Mouse (Mus musculus) Patski (cell line): ENCODE measurements around the gene Amotl1. TPM values are rescaled to one million over a fixed set of nuclear protein-coding genes. Genes with fewer than 3 reads are reported as not detected.

Source experiments
- ATAC-seq: fragments of 100-300 bp; one replicate; pipeline ENCODE4 v1.8.0; 2021
- CTCF ChIA-PET: fragments of 350-600 bp; sonication (Branson Sonifier 250); formaldehyde crosslinking; loops from one replicate; lab custom pipeline; 2022; ENCODE audit warnings: inconsistent platforms; lab: Charles Lee
- POLR2A ChIA-PET: fragments of 350-600 bp; sonication (Branson Sonifier 250); formaldehyde crosslinking; loops from one replicate; lab custom pipeline; 2022; ENCODE audit warnings: antibody characterized with exemption, inconsistent platforms; lab: Charles Lee
- DNase-seq: peaks from one replicate; pipeline ENCODE4 v3.0.0-alpha.2; 2011; ENCODE audit warnings: low read depth, low spot score
- H3K27me3 ChIP-seq: fragments of 371-371 bp; one replicate; pipeline ENCODE4 v1.5.1; 2021
- CTCF ChIP-seq: fragments of 100-300 bp; IDR thresholded peaks from one replicate; pipeline ENCODE4 v1.5.1; 2021
- in situ Hi-C: fragments of 300-500 bp; cut with MboI; formaldehyde crosslinking; loops from 3 replicates; pipeline ENCODE4 v1.11.1; 2018; ENCODE audit warnings: low pct_unique_long_range_greater_than_20kb, mixed read lengths
- polyA plus RNA-seq: library from polyadenylated mRNA; unstranded; gene quantifications from one replicate; pipeline ENCODE4 v1.2.3, GENCODE M21; 2021

The Amotl1 gene
- polyA plus RNA-seq, 1 experiment from 2014 or later, result 44.1 TPM

- no peak for TF ChIP-seq CTCF
- no peaks in the 10 kb centered on the region for H3K27me3 ChIP-seq
- POLR2A ChIA-PET, result no interaction called here
- DNase-seq, result no peak
- CTCF ChIA-PET, result interaction anchor here (1.0 to 1.7 kb wide), 4 partner anchors 19 to 35 kb away, joined by 3 read pairs; no protein-coding TSS in a partner anchor
- no peak for ATAC-seq
- in situ Hi-C loops, result no loop called here
Measured at GRCm38 (mm10) chr9:14559996-14560395, 84.9 kb downstream of the Amotl1 start.

- CTCF ChIA-PET, result interaction anchor here (1.0 to 1.7 kb wide), 2 partner anchors 19 to 34 kb away, joined by 3 read pairs; no protein-coding TSS in a partner anchor
- ATAC-seq (peak; percentile 68), DNase-seq (no peak)
- POLR2A ChIA-PET, result no interaction called here
- H3K27me3 ChIP-seq, result no peaks in the 10 kb centered on the region
- no peak for TF ChIP-seq CTCF
- in situ Hi-C loops, result no loop called here
Measured at GRCm38 (mm10) chr9:14559430-14559829, 85.4 kb downstream of the Amotl1 start.

- in situ Hi-C loops, result no loop called here
- no peaks in the 10 kb centered on the region for H3K27me3 ChIP-seq
- no peak for DNase-seq
- TF ChIP-seq CTCF, result no peak
- no peak for ATAC-seq
- ChIA-PET CTCF (interaction anchor here (1.0 to 1.6 kb wide), 2 partner anchors 35 to 141 kb away, joined by 3 to 4 read pairs; no protein-coding TSS in a partner anchor), POLR2A (no interaction called here)
Measured at GRCm38 (mm10) chr9:14558332-14558731, 86.5 kb downstream of the Amotl1 start.

- in situ Hi-C loops, result no loop called here
- DNase-seq (no peak), ATAC-seq (no peak)
- TF ChIP-seq CTCF, result no peak
- CTCF ChIA-PET, result interaction anchor here (0.8 to 0.9 kb wide), 2 partner anchors 13 to 24 kb away, joined by 3 read pairs; no protein-coding TSS in a partner anchor
- POLR2A ChIA-PET, result no interaction called here
- no peaks in the 10 kb centered on the region for H3K27me3 ChIP-seq
Measured at GRCm38 (mm10) chr9:14548366-14548761, 96.5 kb downstream of the Amotl1 start.

- no peak for TF ChIP-seq CTCF
- ChIA-PET CTCF (interaction anchor here (0.8 to 2.2 kb wide), 2 partner anchors 12 to 24 kb away, joined by 3 to 6 read pairs; no protein-coding TSS in a partner anchor), POLR2A (no interaction called here)
- DNase-seq (no peak), ATAC-seq (no peak)
- H3K27me3 ChIP-seq, result no peaks in the 10 kb centered on the region
- in situ Hi-C loops, result no loop called here
Measured at GRCm38 (mm10) chr9:14547584-14548365, 97.1 kb downstream of the Amotl1 start.

DNA sequence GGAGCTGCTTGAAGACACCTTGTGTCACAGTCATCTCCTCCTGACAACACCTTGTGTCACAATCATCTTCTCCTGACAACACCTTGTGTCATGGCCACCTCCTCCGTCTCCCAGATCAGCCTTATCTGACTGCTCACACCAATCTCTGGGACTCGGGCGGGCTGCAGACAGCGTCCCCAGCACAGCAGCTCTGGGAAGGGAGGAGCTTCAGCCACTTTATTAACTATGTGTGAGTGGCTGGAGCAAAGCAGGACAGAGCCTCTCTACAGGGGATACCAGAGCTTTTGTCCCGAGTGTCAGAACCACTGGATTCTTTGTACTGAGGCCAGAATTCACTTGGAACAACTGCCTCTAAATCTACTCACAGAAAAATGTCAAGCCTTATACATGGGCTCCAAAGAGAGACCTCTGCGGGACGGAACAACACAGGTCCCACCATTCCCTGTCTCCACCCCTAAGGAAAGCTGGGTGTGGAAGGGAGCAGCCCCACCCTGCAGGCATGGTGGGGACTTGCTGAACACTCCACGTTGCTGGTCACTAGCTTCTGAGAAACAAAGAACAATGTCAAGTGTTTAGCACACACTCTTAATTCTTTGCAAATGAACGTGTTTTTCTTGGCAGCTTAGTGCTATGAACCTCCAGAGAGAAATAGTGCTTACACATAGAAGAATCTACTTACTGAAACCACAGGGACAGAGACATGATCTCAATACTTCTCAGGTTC lies 100.7 kb downstream of the Amotl1 start:
- ChIA-PET CTCF (interaction anchor here (0.9 kb wide), 1 partner anchor 10 kb away, joined by 3 read pairs; no protein-coding TSS in a partner anchor), POLR2A (no interaction called here)
- ATAC-seq (no peak), DNase-seq (no peak)
- no peak for TF ChIP-seq CTCF
- in situ Hi-C loops, result no loop called here
- no peaks in the 10 kb centered on the region for H3K27me3 ChIP-seq

- CTCF ChIA-PET, result interaction anchor here (1.0 to 1.4 kb wide), 2 partner anchors 9 to 12 kb away, joined by 3 to 6 read pairs; no protein-coding TSS in a partner anchor
- POLR2A ChIA-PET, result interaction anchor here (0.8 kb wide), 1 partner anchor 55 kb away, joined by 3 read pairs; no protein-coding TSS in a partner anchor
- TF ChIP-seq CTCF, result no peak
- H3K27me3 ChIP-seq, result no peaks in the 10 kb centered on the region
- in situ Hi-C loops, result no loop called here
- DNase-seq (peak; percentile 53), ATAC-seq (peak; percentile 61)
Measured at GRCm38 (mm10) chr9:14534833-14535456, 109.9 kb downstream of the Amotl1 start.

GRCm38 (mm10) chr9:14533659-14534058 lies 111.2 kb downstream of the Amotl1 start:
- ChIA-PET CTCF (interaction anchor here (1.2 to 1.4 kb wide), 3 partner anchors 10 to 27 kb away, joined by 3 read pairs; no protein-coding TSS in a partner anchor), POLR2A (no interaction called here)
- peak; percentile 55 for DNase-seq
- H3K27me3 ChIP-seq, result no peaks in the 10 kb centered on the region
- ATAC-seq, result no peak
- in situ Hi-C loops, result no loop called here
- no peak for TF ChIP-seq CTCF

- H3K27me3 ChIP-seq, result no peaks in the 10 kb centered on the region
- DNase-seq (no peak), ATAC-seq (peak; percentile 3)
- TF ChIP-seq CTCF, result no peak
- POLR2A ChIA-PET, result no interaction called here
- in situ Hi-C loops, result no loop called here
- CTCF ChIA-PET, result interaction anchor here (1.2 kb wide), 1 partner anchor 28 kb away, joined by 3 read pairs; no protein-coding TSS in a partner anchor
Measured at GRCm38 (mm10) chr9:14532283-14532682, 112.6 kb downstream of the Amotl1 start.

GRCm38 (mm10) chr9:14530004-14530403 lies 114.9 kb downstream of the Amotl1 start:
- in situ Hi-C loops, result no loop called here
- ChIA-PET POLR2A (no interaction called here), CTCF (no interaction called here)
- ATAC-seq (no peak), DNase-seq (no peak)
- no peaks in the 10 kb centered on the region for H3K27me3 ChIP-seq
- no peak for TF ChIP-seq CTCF
